Mouse (Mus musculus): ENCODE results near the gene Ccdc61. TPM values are rescaled to one million over a fixed set of nuclear protein-coding genes. Genes with fewer than 3 reads are reported as not detected.
A peak's percentile ranks its signal among the peaks of the same experiment; 100 is the strongest.

The Ccdc61 gene
- polyA plus RNA-seq, 1 experiment from 2014 or later, result 14.3 TPM

DNA sequence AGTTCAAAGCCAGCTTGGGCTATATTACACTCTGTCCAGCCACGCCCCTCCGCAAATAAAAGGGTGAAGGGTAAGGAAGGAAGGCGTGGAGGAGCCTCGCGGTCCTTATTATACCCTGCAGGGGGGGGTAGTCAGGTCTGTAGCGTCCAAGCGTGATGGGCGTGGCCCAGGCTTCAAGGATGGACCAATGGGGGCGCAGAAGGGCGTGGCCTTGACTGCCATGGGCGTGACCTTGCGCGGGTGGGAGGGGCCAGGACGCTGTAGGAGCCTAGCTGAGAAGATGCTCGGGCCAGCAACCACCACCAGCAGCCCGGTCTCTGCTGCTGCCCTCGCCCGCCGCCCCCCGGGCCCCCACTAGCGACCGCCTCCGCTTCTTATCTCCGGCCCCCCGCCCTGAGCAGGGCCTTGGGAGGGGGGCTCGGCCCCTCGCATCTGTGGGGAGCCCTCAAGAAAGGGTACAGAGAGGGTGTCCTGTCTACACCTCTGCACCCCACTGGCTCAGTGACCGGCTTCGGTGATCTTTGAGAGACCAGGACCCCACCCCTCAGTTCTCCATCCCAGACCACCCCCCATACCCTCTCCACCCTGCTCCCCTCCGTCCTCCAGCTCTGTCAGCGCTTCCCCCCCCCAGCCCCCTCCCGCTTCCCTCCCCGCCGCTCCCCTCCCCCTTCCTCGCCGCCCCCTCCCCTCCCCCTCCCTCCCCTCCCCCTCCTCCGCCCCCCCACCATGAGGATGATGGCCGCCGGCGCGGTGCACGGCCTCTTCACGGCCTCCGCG lies 15.1 kb upstream of the Ccdc61 start, which contains the start of gene Nova2:
Gene Nova2 (plus strand): TSS at position 727 of the 777 bp plus-strand sequence.
- Histone ChIP-seq H3K4me1 (ENCODE audit: control insufficient read depth in 2 of 2, insufficient read depth in 2 of 2, low read length in 2 of 2) (peaks cover 0 to 12% of the 10 kb centered on the region in 2 experiments; a peak in 1 of 4 replicates), H3K27me3 (ENCODE audit: control insufficient read depth, insufficient read depth, low read length) (peaks cover 60% of the 10 kb centered on the region), H3K9ac (ENCODE audit: low read length) (peak within 1 kb of the TSS; percentile 78), H3K9me3 (ENCODE audit: control insufficient read depth, low read length) (no peaks in the 10 kb centered on the region), H3K36me3 (ENCODE audit: control insufficient read depth, insufficient read depth, low read length) (no peaks in the 10 kb centered on the region), H3K4me2 (ENCODE audit: low read length) (peak within 1 kb of the TSS; percentile 90), H3K4me3 (ENCODE audit: control insufficient read depth in 1 of 2, insufficient read depth in 1 of 2, low read depth in 1 of 2, low read length in 2 of 2) (peak within 1 kb of the TSS; percentile 44 to 58), H3K27ac (replicated peaks in 1 of 2; ENCODE audit: control insufficient read depth in 1 of 2, insufficient read depth in 1 of 2, low read depth in 2 of 2, low read length in 2 of 2) (peak within 1 kb of the TSS in 1 of 2 experiments; percentile 61; a peak in 2 of 4 replicates)
- peak; percentile 87 for ATAC-seq (ENCODE audit: insufficient number of reproducible peaks, insufficient read depth, low FRiP score, low read depth)
- WGBS, result under 1% methylated on average over 27 of the region's 45 CpGs

DNA sequence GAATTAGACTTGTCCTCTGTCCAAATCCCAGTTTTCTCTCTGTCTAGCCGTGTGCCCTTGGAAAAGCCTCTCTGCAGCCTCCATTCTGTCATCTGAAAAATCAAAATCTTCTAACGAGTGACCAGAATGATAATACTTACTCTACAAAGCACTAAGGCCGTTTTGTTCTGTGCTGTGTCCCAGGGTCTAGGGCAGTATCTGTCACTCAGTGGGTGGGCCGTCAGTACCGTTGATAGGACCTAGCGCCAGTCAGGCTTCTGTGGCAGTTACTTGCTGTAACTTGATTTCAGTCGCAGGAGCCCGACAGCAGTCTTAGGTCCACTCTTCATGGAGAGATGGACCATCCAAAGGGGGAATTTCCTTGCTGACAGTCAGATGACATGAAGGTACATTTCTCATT lies 14.1 kb upstream of the Ccdc61 start:
- Histone ChIP-seq H3K27ac (replicated peaks in 1 of 2; ENCODE audit: control insufficient read depth in 1 of 2, insufficient read depth in 1 of 2, low read depth in 2 of 2, low read length in 2 of 2) (no peak overlapping the region), H3K4me3 (ENCODE audit: control insufficient read depth in 1 of 2, insufficient read depth in 1 of 2, low read depth in 1 of 2, low read length in 2 of 2) (no peak overlapping the region), H3K4me1 (ENCODE audit: control insufficient read depth in 2 of 2, insufficient read depth in 2 of 2, low read length in 2 of 2) (peaks cover 0 to 12% of the 10 kb centered on the region in 2 experiments; a peak in 1 of 4 replicates), H3K9me3 (ENCODE audit: control insufficient read depth, low read length) (no peaks in the 10 kb centered on the region), H3K4me2 (ENCODE audit: low read length) (no peak overlapping the region), H3K9ac (ENCODE audit: low read length) (no peak overlapping the region), H3K36me3 (ENCODE audit: control insufficient read depth, insufficient read depth, low read length) (no peaks in the 10 kb centered on the region), H3K27me3 (ENCODE audit: control insufficient read depth, insufficient read depth, low read length) (peaks cover 60% of the 10 kb centered on the region)
- WGBS, result 11% methylated on average over 8 of the region's 8 CpGs
- ATAC-seq (ENCODE audit: insufficient number of reproducible peaks, insufficient read depth, low FRiP score, low read depth), result no peak

DNA sequence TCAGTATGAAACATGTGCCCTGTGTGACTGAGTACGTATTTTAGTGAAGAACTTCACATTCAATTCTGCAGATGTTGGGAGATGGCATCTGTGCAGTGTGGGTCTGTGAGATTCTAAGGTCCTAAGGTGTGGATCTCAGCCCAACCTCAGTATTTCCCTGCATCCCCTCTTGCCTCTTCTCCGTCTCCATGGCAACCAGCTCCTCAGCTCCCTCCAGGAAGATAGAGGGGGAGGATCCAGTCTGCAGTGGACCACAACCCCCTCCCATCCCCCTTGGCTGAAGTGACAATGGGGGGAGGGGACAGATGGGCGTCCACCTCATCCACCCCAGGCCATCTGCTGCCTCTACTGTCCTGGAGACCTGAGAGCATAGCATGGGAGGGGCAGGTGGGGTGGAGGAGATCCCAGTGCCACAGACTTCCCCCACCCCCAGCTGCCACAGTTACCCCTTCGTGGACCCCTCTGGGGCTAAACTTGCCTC lies 13.5 kb upstream of the Ccdc61 start:
- Histone ChIP-seq H3K9me3 (ENCODE audit: control insufficient read depth, low read length) (no peaks in the 10 kb centered on the region), H3K9ac (ENCODE audit: low read length) (no peak overlapping the region), H3K4me3 (ENCODE audit: control insufficient read depth in 1 of 2, insufficient read depth in 1 of 2, low read depth in 1 of 2, low read length in 2 of 2) (no peak overlapping the region), H3K4me1 (ENCODE audit: control insufficient read depth in 2 of 2, insufficient read depth in 2 of 2, low read length in 2 of 2) (peaks cover 0 to 12% of the 10 kb centered on the region in 2 experiments; a peak in 1 of 4 replicates), H3K36me3 (ENCODE audit: control insufficient read depth, insufficient read depth, low read length) (no peaks in the 10 kb centered on the region), H3K27ac (replicated peaks in 1 of 2; ENCODE audit: control insufficient read depth in 1 of 2, insufficient read depth in 1 of 2, low read depth in 2 of 2, low read length in 2 of 2) (no peak overlapping the region), H3K27me3 (ENCODE audit: control insufficient read depth, insufficient read depth, low read length) (peaks cover 60% of the 10 kb centered on the region), H3K4me2 (ENCODE audit: low read length) (no peak overlapping the region)
- WGBS, result 31% methylated on average over 4 of the region's 4 CpGs
- no peak for ATAC-seq (ENCODE audit: insufficient number of reproducible peaks, insufficient read depth, low FRiP score, low read depth)

DNA sequence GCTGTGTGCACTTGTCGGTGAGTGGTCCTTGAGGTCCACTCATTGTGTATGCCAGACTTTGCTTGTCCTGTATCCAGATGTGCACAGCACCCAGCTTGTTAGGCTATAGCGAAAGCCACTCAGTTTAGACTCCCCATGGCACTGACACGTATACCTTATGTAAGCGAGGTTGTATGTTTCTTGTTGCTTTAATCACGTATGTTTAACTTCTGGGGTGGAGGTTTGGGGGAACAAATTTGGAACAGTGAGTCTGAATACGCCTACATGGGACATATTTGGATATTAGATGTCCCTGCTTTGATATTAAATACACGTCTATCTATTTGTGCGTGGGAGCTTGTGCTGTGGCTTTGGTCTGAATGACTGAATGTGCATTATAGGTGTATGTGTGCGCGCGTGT lies 13.1 kb upstream of the Ccdc61 start:
- WGBS, result 74% methylated on average over 11 of the region's 11 CpGs
- no peak overlapping the region for H3K4me2 ChIP-seq (ENCODE audit: low read length)
- no peaks in the 10 kb centered on the region for H3K36me3 ChIP-seq (ENCODE audit: control insufficient read depth, insufficient read depth, low read length)
- H3K27me3 ChIP-seq (ENCODE audit: control insufficient read depth, insufficient read depth, low read length), result peaks cover 59% of the 10 kb centered on the region
- H3K27ac ChIP-seq (replicated peaks in 1 of 2; ENCODE audit: control insufficient read depth in 1 of 2, insufficient read depth in 1 of 2, low read depth in 2 of 2, low read length in 2 of 2), result no peak overlapping the region
- no peak for ATAC-seq (ENCODE audit: insufficient number of reproducible peaks, insufficient read depth, low FRiP score, low read depth)
- H3K9me3 ChIP-seq (ENCODE audit: control insufficient read depth, low read length), result no peaks in the 10 kb centered on the region
- no peak overlapping the region for H3K4me3 ChIP-seq (ENCODE audit: control insufficient read depth in 1 of 2, insufficient read depth in 1 of 2, low read depth in 1 of 2, low read length in 2 of 2)
- H3K9ac ChIP-seq (ENCODE audit: low read length), result no peak overlapping the region
- H3K4me1 ChIP-seq (ENCODE audit: control insufficient read depth in 2 of 2, insufficient read depth in 2 of 2, low read length in 2 of 2), result peaks cover 0 to 12% of the 10 kb centered on the region in 2 experiments; a peak in 1 of 4 replicates

DNA sequence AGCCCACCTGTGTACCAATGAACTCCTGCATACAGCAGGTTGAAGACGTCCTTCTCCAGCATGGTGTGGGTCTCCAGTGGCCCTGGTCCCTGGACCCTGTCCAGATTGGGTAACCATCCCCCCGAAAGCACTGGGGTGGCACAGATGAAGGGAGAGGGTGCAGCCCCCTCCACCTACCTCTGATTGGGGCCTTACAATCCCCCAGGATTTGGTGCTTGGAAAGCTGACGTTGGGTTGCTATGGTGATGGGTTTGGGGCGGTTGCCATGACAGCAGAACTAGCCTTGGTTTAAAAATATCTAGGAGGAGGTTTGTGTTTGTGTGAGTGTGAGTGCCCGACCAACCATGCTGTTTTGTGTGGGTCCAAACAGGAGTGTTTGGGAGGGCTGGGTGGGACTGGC lies 12.6 kb upstream of the Ccdc61 start:
- WGBS, result 44% methylated on average over 5 of the region's 5 CpGs
- Histone ChIP-seq H3K27me3 (ENCODE audit: control insufficient read depth, insufficient read depth, low read length) (peaks cover 55% of the 10 kb centered on the region), H3K4me3 (ENCODE audit: control insufficient read depth in 1 of 2, insufficient read depth in 1 of 2, low read depth in 1 of 2, low read length in 2 of 2) (no peak overlapping the region), H3K4me1 (ENCODE audit: control insufficient read depth in 2 of 2, insufficient read depth in 2 of 2, low read length in 2 of 2) (peaks cover 0 to 12% of the 10 kb centered on the region in 2 experiments; a peak in 1 of 4 replicates), H3K27ac (replicated peaks in 1 of 2; ENCODE audit: control insufficient read depth in 1 of 2, insufficient read depth in 1 of 2, low read depth in 2 of 2, low read length in 2 of 2) (no peak overlapping the region), H3K36me3 (ENCODE audit: control insufficient read depth, insufficient read depth, low read length) (no peaks in the 10 kb centered on the region), H3K9me3 (ENCODE audit: control insufficient read depth, low read length) (no peaks in the 10 kb centered on the region), H3K9ac (ENCODE audit: low read length) (no peak overlapping the region), H3K4me2 (ENCODE audit: low read length) (no peak overlapping the region)
- ATAC-seq (ENCODE audit: insufficient number of reproducible peaks, insufficient read depth, low FRiP score, low read depth), result no peak

DNA sequence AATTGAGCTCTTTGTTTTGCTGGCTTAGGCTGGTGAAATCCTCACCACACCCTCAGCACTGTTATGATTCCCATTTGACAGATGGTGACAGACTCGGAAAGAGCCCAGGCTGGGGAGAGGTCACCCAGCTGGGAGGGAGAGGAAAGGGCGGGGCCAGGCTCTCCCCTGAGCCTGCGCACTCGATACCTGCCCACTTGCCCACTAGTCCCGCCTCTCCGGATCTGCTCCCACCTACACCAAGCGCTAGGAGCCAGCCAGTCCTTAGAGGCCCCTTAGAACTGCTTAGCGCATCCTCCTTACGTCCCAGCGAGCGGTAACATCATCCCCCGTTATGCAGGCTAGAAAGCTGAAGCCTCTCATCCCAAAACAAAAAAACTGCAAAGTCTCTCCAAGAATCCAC lies 10.9 kb upstream of the Ccdc61 start:
- Histone ChIP-seq H3K36me3 (ENCODE audit: control insufficient read depth, insufficient read depth, low read length) (no peaks in the 10 kb centered on the region), H3K4me2 (ENCODE audit: low read length) (peak overlapping the region; percentile 27; the same call in 1 of the 2 replicates), H3K4me3 (ENCODE audit: control insufficient read depth in 1 of 2, insufficient read depth in 1 of 2, low read depth in 1 of 2, low read length in 2 of 2) (no peak overlapping the region), H3K27ac (replicated peaks in 1 of 2; ENCODE audit: control insufficient read depth in 1 of 2, insufficient read depth in 1 of 2, low read depth in 2 of 2, low read length in 2 of 2) (no peak overlapping the region), H3K27me3 (ENCODE audit: control insufficient read depth, insufficient read depth, low read length) (peaks cover 37% of the 10 kb centered on the region), H3K9me3 (ENCODE audit: control insufficient read depth, low read length) (no peaks in the 10 kb centered on the region), H3K4me1 (ENCODE audit: control insufficient read depth in 2 of 2, insufficient read depth in 2 of 2, low read length in 2 of 2) (peaks cover 0 to 10% of the 10 kb centered on the region in 2 experiments; a peak in 1 of 4 replicates), H3K9ac (ENCODE audit: low read length) (no peak overlapping the region)
- 1% methylated on average over 12 of the region's 12 CpGs for WGBS
- no peak for ATAC-seq (ENCODE audit: insufficient number of reproducible peaks, insufficient read depth, low FRiP score, low read depth)

DNA sequence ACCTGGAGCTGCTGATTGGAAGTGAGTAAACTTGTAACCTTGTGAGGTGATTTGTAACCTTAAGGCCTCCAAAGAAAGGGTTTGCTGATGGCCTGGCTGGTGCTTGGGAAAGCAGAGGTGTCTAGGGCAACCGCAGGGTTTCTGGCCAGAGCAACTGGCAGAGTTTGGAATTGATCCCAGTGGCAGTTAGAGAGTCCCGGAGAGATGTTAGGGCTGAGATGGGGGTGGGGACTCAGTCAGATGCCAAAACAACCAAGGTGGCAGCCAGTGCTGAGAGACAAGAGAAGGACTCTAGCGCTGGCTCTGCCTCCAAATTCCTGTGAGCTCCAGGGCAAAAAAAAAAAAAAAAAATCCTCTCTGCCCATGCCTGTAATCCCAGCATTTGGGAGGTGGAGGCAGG lies 7.7 kb upstream of the Ccdc61 start:
- no peak for ATAC-seq (ENCODE audit: insufficient number of reproducible peaks, insufficient read depth, low FRiP score, low read depth)
- H3K27me3 ChIP-seq (ENCODE audit: control insufficient read depth, insufficient read depth, low read length), result peaks cover 10% of the 10 kb centered on the region
- no peaks in the 10 kb centered on the region for H3K36me3 ChIP-seq (ENCODE audit: control insufficient read depth, insufficient read depth, low read length)
- no peaks in the 10 kb centered on the region for H3K9me3 ChIP-seq (ENCODE audit: control insufficient read depth, low read length)
- 44% methylated on average over 3 of the region's 3 CpGs for WGBS
- H3K4me3 ChIP-seq (ENCODE audit: control insufficient read depth in 1 of 2, insufficient read depth in 1 of 2, low read depth in 1 of 2, low read length in 2 of 2), result no peak overlapping the region
- H3K27ac ChIP-seq (replicated peaks in 1 of 2; ENCODE audit: control insufficient read depth in 1 of 2, insufficient read depth in 1 of 2, low read depth in 2 of 2, low read length in 2 of 2), result no peak overlapping the region
- H3K9ac ChIP-seq (ENCODE audit: low read length), result no peak overlapping the region
- H3K4me1 ChIP-seq (ENCODE audit: control insufficient read depth in 2 of 2, insufficient read depth in 2 of 2, low read length in 2 of 2), result no peaks in the 10 kb centered on the region
- no peak overlapping the region for H3K4me2 ChIP-seq (ENCODE audit: low read length)

All from heart, embryonic 14.5 days (tissue).